Mouse (Mus musculus) forebrain, embryonic 15.5 days (tissue): ENCODE measurements around the gene Gucy1b1. TPM values are rescaled to one million over a fixed set of nuclear protein-coding genes. Genes with fewer than 3 reads are reported as not detected.

Source experiments
- ATAC-seq: fragments of 200-750 bp; cut with Nextera tagmentation; replicated peaks from 2 replicates; pipeline ENCODE4 v1.8.0; 2017; ENCODE audit warnings: mild to moderate bottlenecking, moderate TSS enrichment, moderate library complexity
- H3K27ac ChIP-seq: fragments of 300-500 bp; sonication (generic); replicated peaks from 2 replicates; pipeline ENCODE4 v1.5.1; 2015; ENCODE audit warnings: mild to moderate bottlenecking, inconsistent platforms
- H3K27me3 ChIP-seq: fragments of 300-500 bp; sonication (generic); 2 replicates; pipeline ENCODE4 v1.6.1; 2015; ENCODE audit warnings: inconsistent platforms
- H3K36me3 ChIP-seq: fragments of 300-500 bp; sonication (generic); 2 replicates; pipeline ENCODE4 v1.6.1; 2015; ENCODE audit warnings: mild to moderate bottlenecking, inconsistent platforms
- H3K4me1 ChIP-seq: fragments of 300-500 bp; sonication (generic); 2 replicates; pipeline ENCODE4 v1.6.1; 2015; ENCODE audit warnings: inconsistent platforms
- H3K4me2 ChIP-seq: fragments of 300-500 bp; sonication (generic); replicated peaks from 2 replicates; pipeline ENCODE4 v1.6.1; 2015; ENCODE audit warnings: mild to moderate bottlenecking, inconsistent platforms
- H3K4me3 ChIP-seq: fragments of 300-500 bp; sonication (generic); 2 replicates; pipeline ENCODE4 v1.5.1; 2015; ENCODE audit warnings: mild to moderate bottlenecking, inconsistent platforms
- H3K9ac ChIP-seq: fragments of 300-500 bp; sonication (generic); replicated peaks from 2 replicates; pipeline ENCODE4 v1.6.1; 2015; ENCODE audit warnings: mild to moderate bottlenecking, inconsistent platforms
- H3K9me3 ChIP-seq: fragments of 300-500 bp; sonication (generic); 2 replicates; pipeline ENCODE4 v1.6.1; 2016; ENCODE audit warnings: inconsistent platforms
- WGBS: fragments of 180-500 bp; shearing (Covaris S2); methylation state at CpG from one replicate; pipeline ENCODE4 v1.1.7; 2015; ENCODE audit warnings: mixed read lengths; 5-methylcytosine and 5-hydroxymethylcytosine counted together
- polyA plus RNA-seq: library from polyadenylated mRNA; unstranded; fragments of >200 nt; fragmentation: Nextera tagmentation; extraction: Ambion mirVana; gene quantifications from 2 replicates; pipeline ENCODE4 v1.2.1, GENCODE M21; 2015

The Gucy1b1 gene
- 50.7 and 60.4 TPM in 2 replicates for polyA plus RNA-seq

DNA sequence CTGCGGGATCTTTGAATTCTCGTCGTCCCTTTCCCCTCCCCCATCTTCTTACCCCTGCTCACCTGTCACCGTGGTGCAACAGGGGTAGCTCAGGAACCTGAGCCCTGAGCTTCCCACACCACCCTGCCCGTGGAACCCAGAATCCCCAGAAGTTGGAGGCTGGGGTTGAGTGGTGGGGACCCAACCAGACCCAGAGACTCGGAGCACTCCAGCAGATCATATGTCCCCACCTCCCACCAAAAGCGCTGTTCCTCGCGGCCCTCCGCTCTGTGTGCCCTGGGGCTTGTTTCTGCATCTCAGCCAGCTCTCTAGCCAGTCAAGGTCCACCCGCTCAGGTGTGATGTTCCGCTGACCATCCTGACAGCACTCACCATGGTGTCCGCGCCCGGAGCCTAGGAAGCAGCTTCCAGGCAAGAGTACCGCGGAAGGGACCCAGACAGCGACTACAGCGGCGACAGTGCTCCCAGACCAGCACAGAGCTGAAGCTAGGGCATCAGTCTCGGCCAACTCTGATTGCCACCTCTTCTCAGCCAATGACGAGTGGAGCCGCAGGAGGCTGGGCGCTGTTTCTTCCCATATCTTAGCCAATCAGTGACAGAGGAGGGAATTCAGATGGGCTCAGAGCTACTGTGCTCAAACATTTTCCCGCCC, at the start of gene Gucy1b1:
Gene Gucy1b1 (minus strand): TSS at position 489 of the 651 bp plus-strand sequence.
- WGBS: under 1% methylated on average over 25 of the region's 25 CpGs
- Histone ChIP-seq H3K27ac (peak within 1 kb of the TSS; percentile 83), H3K4me3 (peak within 1 kb of the TSS; percentile 89), H3K9me3 (no peaks in the 10 kb centered on the region), H3K9ac (peak within 1 kb of the TSS; percentile 80), H3K36me3 (no peaks in the 10 kb centered on the region), H3K4me2 (peak within 1 kb of the TSS; percentile 96), H3K27me3 (no peaks in the 10 kb centered on the region), H3K4me1 (peaks cover 16% of the 10 kb centered on the region)
- ATAC-seq: peak; percentile 100

DNA sequence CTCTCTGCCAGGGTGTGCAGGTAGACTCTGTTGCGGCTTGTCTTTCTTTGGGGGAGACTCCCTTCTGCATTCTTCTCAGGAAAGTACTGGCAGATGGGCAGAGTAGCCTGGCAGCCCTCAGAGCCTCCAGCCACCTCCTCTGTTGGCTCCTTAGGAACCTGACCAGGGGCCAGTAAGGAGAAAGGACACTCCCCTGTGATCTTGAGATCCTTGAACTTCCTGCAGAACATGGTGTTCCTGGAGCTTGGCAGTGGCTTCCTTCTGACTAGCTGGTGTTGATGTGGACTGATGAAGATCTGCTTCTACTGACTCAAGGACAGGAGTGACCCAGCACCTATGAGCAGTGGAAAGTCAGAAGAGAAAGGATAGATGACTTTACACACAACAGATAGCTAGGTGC, 44.4 kb upstream of the Gucy1b1 start:
- H3K4me3 ChIP-seq: no peak overlapping the region
- no peaks in the 10 kb centered on the region for H3K9me3 ChIP-seq
- no peak overlapping the region for H3K27ac ChIP-seq
- H3K27me3 ChIP-seq: no peaks in the 10 kb centered on the region
- ATAC-seq: no peak
- H3K36me3 ChIP-seq: no peaks in the 10 kb centered on the region
- no peak overlapping the region for H3K9ac ChIP-seq
- 94% methylated on average over 1 of the region's 1 CpGs for WGBS
- no peaks in the 10 kb centered on the region for H3K4me1 ChIP-seq
- no peak overlapping the region for H3K4me2 ChIP-seq

DNA sequence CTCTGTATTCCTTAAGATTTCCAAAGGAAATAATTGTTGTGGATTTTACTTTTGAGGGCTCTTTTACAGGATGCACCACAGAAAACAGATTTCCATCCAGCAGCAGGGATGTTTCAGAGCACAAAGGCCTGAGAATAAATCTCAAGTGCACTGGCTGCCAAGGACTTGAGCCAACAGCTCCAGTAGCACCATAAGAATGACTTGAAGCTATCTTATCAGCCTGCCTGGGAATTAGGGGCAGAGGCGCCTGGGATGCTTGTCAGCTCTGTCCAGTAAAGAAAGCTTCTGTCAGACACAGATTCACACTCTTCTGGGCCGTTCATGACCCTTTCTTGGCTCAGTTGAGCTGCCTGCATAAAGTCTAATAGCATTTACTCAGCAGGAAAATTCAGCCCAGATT, 38.0 kb upstream of the Gucy1b1 start:
- H3K27ac ChIP-seq: no peak overlapping the region
- no peaks in the 10 kb centered on the region for H3K9me3 ChIP-seq
- H3K4me1 ChIP-seq: peaks cover 7% of the 10 kb centered on the region
- no peak for ATAC-seq
- no peak overlapping the region for H3K4me3 ChIP-seq
- H3K9ac ChIP-seq: no peak overlapping the region
- no peak overlapping the region for H3K4me2 ChIP-seq
- no peaks in the 10 kb centered on the region for H3K27me3 ChIP-seq
- H3K36me3 ChIP-seq: no peaks in the 10 kb centered on the region
- 64% methylated on average over 2 of the region's 2 CpGs for WGBS

DNA sequence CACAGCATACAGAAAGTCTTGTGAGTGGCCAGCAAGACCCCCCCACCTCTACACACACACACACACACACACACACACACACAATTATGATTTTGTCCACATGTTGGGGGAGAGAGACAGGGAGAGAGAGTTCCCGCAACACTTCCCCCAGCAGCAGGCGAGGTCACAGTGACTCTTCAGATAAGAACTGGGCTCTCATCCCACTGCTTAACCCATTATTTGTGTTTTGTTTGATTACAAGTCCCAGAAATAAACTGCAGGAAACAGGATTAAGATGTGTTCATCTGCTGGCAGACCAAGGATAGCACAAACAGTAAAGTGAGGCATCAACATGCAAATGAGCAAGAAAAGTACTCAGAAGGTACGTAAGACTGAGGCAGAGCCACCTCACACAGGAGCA, 37.5 kb upstream of the Gucy1b1 start:
- ATAC-seq: no peak
- Histone ChIP-seq H3K4me1 (peaks cover 7% of the 10 kb centered on the region), H3K36me3 (no peaks in the 10 kb centered on the region), H3K9me3 (no peaks in the 10 kb centered on the region), H3K4me3 (no peak overlapping the region), H3K4me2 (no peak overlapping the region), H3K27me3 (no peaks in the 10 kb centered on the region), H3K27ac (no peak overlapping the region), H3K9ac (no peak overlapping the region)
- WGBS: 69% methylated on average over 3 of the region's 3 CpGs

DNA sequence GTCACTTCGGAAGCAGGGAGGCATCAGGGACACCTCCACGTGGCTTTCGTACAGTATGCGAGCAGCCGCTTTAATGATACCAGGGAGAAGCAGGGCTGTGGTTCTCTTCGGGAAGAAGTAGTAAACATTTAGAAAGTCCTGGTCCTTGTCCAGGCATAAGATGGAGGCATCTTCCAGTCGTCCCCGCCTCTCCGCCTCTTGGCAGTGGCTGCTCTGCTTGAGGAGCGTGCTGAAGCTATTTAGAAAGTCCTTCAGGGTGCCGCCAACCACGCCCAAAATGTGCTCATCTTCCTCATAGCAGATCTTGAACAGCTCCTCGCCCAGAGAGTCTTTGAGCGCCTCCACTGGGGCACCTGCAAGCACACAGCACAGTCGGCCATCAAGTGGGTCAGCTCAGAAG, 34.5 kb upstream of the Gucy1b1 start:
- H3K4me2 ChIP-seq: no peak overlapping the region
- 92% methylated on average over 15 of the region's 15 CpGs for WGBS
- H3K27ac ChIP-seq: no peak overlapping the region
- no peak overlapping the region for H3K4me3 ChIP-seq
- peaks cover 7% of the 10 kb centered on the region for H3K4me1 ChIP-seq
- H3K9ac ChIP-seq: no peak overlapping the region
- no peaks in the 10 kb centered on the region for H3K36me3 ChIP-seq
- H3K27me3 ChIP-seq: no peaks in the 10 kb centered on the region
- H3K9me3 ChIP-seq: no peaks in the 10 kb centered on the region
- no peak for ATAC-seq

DNA sequence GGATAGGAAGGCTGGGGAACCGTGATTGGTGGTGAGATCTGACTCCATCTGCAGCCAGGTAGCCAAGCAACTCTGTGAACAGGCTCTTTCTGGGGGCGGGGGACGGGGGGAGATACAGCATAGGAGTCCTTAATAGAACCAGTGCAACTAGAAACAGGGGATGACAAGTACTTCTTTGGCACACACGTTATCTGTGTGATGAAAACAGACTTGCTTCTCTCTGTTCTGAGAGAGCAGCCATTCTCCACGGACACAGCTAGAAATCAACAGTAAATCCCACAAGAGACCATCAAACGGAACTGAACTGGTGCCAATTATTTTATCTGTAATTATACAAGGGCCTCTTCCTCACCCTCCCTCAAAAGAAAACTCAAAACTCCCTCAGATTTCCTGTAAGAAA, 29.7 kb upstream of the Gucy1b1 start:
- H3K36me3 ChIP-seq: no peaks in the 10 kb centered on the region
- no peaks in the 10 kb centered on the region for H3K9me3 ChIP-seq
- H3K4me1 ChIP-seq: no peaks in the 10 kb centered on the region
- no peak overlapping the region for H3K27ac ChIP-seq
- 76% methylated on average over 6 of the region's 6 CpGs for WGBS
- no peak overlapping the region for H3K9ac ChIP-seq
- no peaks in the 10 kb centered on the region for H3K27me3 ChIP-seq
- H3K4me2 ChIP-seq: no peak overlapping the region
- no peak for ATAC-seq
- no peak overlapping the region for H3K4me3 ChIP-seq

DNA sequence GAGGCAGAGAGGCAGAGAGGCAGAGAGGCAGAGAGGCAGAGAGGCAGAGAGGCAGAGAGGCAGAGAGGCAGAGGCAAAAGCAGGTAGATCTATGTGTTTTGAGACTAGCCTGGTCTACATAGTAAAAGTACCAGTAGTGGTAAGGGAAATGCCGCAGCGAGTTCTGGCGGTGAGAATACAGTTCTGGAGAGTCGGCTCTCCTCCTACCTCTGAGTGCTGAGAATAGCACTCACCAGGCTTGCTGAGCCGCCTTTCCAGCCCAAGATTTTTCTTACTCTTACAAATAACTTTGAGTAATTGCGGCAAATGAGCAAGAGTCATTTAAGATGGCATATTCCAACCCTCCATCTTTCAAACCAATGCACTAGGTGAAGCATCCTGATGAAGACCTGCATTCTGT, 24.6 kb upstream of the Gucy1b1 start:
- H3K4me1 ChIP-seq: no peaks in the 10 kb centered on the region
- H3K4me2 ChIP-seq: no peak overlapping the region
- no peak overlapping the region for H3K9ac ChIP-seq
- H3K27ac ChIP-seq: no peak overlapping the region
- H3K4me3 ChIP-seq: no peak overlapping the region
- 83% methylated on average over 6 of the region's 6 CpGs for WGBS
- no peak for ATAC-seq
- H3K27me3 ChIP-seq: no peaks in the 10 kb centered on the region
- H3K36me3 ChIP-seq: no peaks in the 10 kb centered on the region; the same call in 1 of the 2 replicates
- H3K9me3 ChIP-seq: no peaks in the 10 kb centered on the region

DNA sequence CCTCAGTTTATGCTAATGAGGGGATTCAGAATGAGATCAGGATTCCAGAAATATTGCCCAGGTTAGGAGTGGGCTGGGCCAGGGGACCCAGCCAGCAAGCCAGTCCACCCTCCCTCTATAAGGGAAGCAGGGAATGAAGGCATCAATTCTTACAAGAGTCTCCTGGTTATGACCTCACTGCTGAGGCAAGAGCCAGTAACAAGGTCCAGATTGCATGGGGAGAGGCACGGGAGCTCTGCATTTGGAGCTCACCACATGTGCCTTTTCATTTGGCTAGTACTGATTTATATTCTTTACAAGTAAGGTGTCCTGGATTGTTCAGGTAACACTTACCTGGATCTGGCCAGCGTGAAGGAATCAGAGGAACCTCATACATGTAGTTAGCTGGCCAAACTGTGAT, 22.3 kb upstream of the Gucy1b1 start:
- no peak for ATAC-seq
- Histone ChIP-seq H3K4me1 (no peaks in the 10 kb centered on the region), H3K4me2 (no peak overlapping the region), H3K27ac (no peak overlapping the region), H3K27me3 (no peaks in the 10 kb centered on the region), H3K36me3 (no peaks in the 10 kb centered on the region; the same call in 1 of the 2 replicates), H3K9ac (no peak overlapping the region), H3K9me3 (no peaks in the 10 kb centered on the region), H3K4me3 (no peak overlapping the region)
- WGBS: 85% methylated on average over 2 of the region's 2 CpGs

DNA sequence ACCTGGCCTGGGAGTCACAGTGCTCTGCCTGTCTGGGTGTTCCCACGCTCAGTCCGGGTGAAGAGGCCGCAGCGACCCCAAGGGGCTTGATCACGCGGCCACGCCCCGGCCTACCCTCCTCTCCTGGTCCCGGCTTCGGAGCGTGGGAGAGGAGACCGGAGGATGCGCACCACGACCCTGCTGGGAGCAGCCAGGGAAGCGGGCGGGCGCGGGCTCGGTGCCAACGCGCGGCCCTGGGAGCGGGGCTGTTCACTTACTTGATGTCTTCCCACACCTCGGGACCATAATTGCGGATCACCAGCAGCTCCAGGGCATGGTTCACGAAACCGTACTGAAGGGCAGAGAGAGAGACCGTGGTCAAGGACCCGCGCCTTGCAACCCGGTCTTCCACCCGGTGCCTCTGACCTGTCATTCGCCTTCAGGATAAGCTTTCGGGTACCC, 728 bp downstream of the Gucy1b1 start:
- ATAC-seq: peak; percentile 63
- Histone ChIP-seq H3K4me1 (peaks cover 16% of the 10 kb centered on the region), H3K9me3 (no peaks in the 10 kb centered on the region), H3K4me2 (peak overlapping the region; percentile 96), H3K4me3 (peak overlapping the region; percentile 89), H3K36me3 (no peaks in the 10 kb centered on the region), H3K27ac (peak overlapping the region; percentile 83), H3K27me3 (no peaks in the 10 kb centered on the region), H3K9ac (peak overlapping the region; percentile 80)
- under 1% methylated on average over 34 of the region's 34 CpGs for WGBS

DNA sequence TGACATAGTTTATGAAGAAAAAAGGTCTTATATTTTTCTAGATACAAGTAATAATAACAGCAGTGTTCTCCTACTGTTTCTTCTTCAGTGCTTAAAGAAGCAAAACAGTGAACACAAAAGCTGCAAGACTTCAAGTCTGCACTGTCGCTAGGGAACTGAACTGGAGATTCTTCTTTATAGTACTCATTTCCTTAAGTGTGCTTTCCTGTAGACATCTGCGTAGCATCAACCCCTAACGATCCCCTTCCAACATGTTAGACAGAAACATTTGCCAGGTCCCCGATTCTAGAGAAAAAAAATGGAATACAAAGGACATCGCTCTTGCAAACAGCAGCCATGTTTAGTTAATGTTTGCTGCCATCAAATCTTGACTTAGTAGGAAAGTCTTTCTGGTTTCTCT, 6.7 kb downstream of the Gucy1b1 start:
- Histone ChIP-seq H3K9ac (no peak overlapping the region), H3K27me3 (no peaks in the 10 kb centered on the region), H3K4me3 (no peak overlapping the region), H3K36me3 (no peaks in the 10 kb centered on the region), H3K4me1 (peaks cover 6% of the 10 kb centered on the region), H3K4me2 (no peak overlapping the region), H3K27ac (no peak overlapping the region), H3K9me3 (no peaks in the 10 kb centered on the region)
- no peak for ATAC-seq
- WGBS: 82% methylated on average over 5 of the region's 5 CpGs

DNA sequence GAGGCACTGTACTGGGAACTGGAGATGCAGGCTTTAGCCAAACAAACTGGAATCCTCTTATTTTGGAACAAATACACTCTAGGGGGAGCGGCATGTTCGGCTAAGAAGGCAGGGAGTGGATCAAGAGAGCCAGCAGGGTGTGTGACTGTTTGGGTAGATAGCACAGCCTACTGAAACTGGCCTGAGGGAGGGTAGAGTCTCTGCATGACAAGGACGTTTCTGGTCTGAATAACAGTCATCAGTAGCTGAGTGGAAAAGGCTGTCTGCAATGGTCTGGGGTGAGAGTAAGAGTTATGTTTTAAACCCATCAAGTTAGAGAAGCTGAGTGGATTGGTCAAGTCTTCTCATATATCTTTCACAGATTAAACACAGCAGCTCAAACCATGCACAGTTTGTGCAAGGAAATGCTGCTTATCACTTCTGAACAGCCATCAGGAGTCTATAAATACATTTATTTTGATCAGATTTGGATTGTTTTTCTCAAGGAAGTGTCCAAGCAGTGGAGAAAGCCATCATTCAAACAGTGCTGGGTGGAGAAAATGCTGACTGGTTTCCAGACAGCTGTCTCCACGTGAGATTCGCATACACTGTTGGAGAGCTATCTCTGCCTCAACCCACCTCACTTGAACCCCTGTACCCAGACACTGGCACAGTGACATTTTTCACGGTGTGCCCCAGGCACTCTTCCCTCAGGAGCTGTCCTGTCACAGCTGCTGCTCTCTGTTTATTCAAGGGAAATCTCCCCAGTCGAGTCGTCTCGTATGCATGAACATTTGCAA, 12.9 kb downstream of the Gucy1b1 start:
- no peak overlapping the region for H3K27ac ChIP-seq

DNA sequence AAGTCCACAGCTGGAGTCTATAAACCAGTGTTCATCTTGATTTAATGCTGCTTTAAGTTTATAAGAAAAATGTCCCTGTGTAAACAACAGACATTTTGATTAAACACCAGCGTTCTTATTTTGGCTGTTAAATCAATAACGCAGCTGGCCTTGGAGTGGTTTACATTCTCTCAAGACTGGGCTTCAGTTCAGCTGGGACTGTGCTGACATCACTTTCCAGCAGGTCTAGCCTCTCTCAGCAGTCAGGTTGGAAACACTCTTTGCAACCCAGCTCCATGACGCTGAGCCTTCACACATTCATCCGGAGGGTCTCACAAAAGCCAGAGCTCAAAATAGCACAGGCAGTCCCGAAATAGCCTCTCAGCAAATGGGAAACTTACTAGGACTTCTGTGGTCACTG, 17.3 kb downstream of the Gucy1b1 start:
- no peak overlapping the region for H3K4me2 ChIP-seq
- ATAC-seq: no peak
- H3K9ac ChIP-seq: no peak overlapping the region
- H3K36me3 ChIP-seq: no peaks in the 10 kb centered on the region
- H3K9me3 ChIP-seq: no peaks in the 10 kb centered on the region
- no peak overlapping the region for H3K4me3 ChIP-seq
- no peaks in the 10 kb centered on the region for H3K27me3 ChIP-seq
- WGBS: 66% methylated on average over 5 of the region's 5 CpGs
- peaks cover 2% of the 10 kb centered on the region; the same call in 1 of the 2 replicates for H3K4me1 ChIP-seq
- H3K27ac ChIP-seq: no peak overlapping the region

More for the DNA sequence above, 12.9 kb downstream of the Gucy1b1 start:
- ATAC-seq: no peak
- no peaks in the 10 kb centered on the region for H3K9me3 ChIP-seq
- no peaks in the 10 kb centered on the region for H3K27me3 ChIP-seq
- no peak overlapping the region for H3K4me2 ChIP-seq
- H3K4me3 ChIP-seq: no peak overlapping the region
- no peak overlapping the region for H3K9ac ChIP-seq
- no peaks in the 10 kb centered on the region for H3K36me3 ChIP-seq
- WGBS: 47% methylated on average over 9 of the region's 9 CpGs
- H3K4me1 ChIP-seq: no peaks in the 10 kb centered on the region
